Mouse (Mus musculus) midbrain, embryonic 14.5 days (tissue): ENCODE results near the gene Myo1b. TPM values are rescaled to one million over a fixed set of nuclear protein-coding genes. Genes with fewer than 3 reads are reported as not detected.
"Not testable (repeated sequence)": the region's sequence is repeated elsewhere in the genome, so short reads cannot be mapped to it uniquely, and the experiment has no call there.

Source experiments
- ATAC-seq: fragments of 200-750 bp; cut with Nextera tagmentation; 2 replicates; pipeline ENCODE4 v1.8.0; 2017; ENCODE audit warnings: moderate number of reproducible peaks, moderate library complexity; ENCODE audit not compliant: low FRiP score, low TSS enrichment
- DNase-seq: peaks from one replicate; pipeline ENCODE4 v3.0.0-alpha.2; 2015
- H3K27ac ChIP-seq: fragments of 300-500 bp; sonication (generic); replicated peaks from 2 replicates; pipeline ENCODE4 v1.5.1; 2014; ENCODE audit warnings: mild to moderate bottlenecking, low read depth, low read length, moderate library complexity
- H3K27me3 ChIP-seq: fragments of 300-500 bp; sonication (generic); 2 replicates; pipeline ENCODE4 v1.6.1; 2014; ENCODE audit warnings: low read length, control low read depth, mixed read lengths; ENCODE audit not compliant: control insufficient read depth, insufficient read depth
- H3K36me3 ChIP-seq: fragments of 300-500 bp; sonication (generic); 2 replicates; pipeline ENCODE4 v1.6.1; 2014; ENCODE audit warnings: low read length, control low read depth; ENCODE audit not compliant: control insufficient read depth, insufficient read depth
- H3K4me1 ChIP-seq: fragments of 300-500 bp; sonication (generic); 2 replicates; pipeline ENCODE4 v1.6.1; 2014; ENCODE audit warnings: mild to moderate bottlenecking, antibody characterized with exemption, low read length, control low read depth; ENCODE audit not compliant: control insufficient read depth, insufficient read depth
- H3K4me2 ChIP-seq: fragments of 300-500 bp; sonication (generic); 2 replicates; pipeline ENCODE4 v1.6.1; 2014; ENCODE audit warnings: mild to moderate bottlenecking, low read length, moderate library complexity
- H3K4me3 ChIP-seq: fragments of 300-500 bp; sonication (generic); replicated peaks from 2 replicates; pipeline ENCODE4 v1.5.1; 2014; ENCODE audit warnings: low read depth, low read length
- H3K9ac ChIP-seq: fragments of 300-500 bp; sonication (generic); replicated peaks from 2 replicates; pipeline ENCODE4 v1.6.1; 2014; ENCODE audit warnings: mild to moderate bottlenecking, low read length, moderate library complexity
- H3K9me3 ChIP-seq: fragments of 300-500 bp; sonication (generic); 2 replicates; pipeline ENCODE4 v1.6.1; 2016; ENCODE audit warnings: low read length, control low read depth, mixed read lengths; ENCODE audit not compliant: control insufficient read depth
- WGBS: fragments of 180-500 bp; shearing (Covaris S2); extraction: QIAGEN DNeasy Blood & Tissue Kit; methylation state at CpG from one replicate; pipeline ENCODE4 v1.1.7; 2014; 5-methylcytosine and 5-hydroxymethylcytosine counted together
- polyA plus RNA-seq: library from polyadenylated mRNA; unstranded; fragments of >200 nt; fragmentation: Nextera tagmentation; extraction: Ambion mirVana; gene quantifications from 2 replicates; pipeline ENCODE4 v1.2.1, GENCODE M21; 2014

Myo1b gene
- polyA plus RNA-seq, 1 experiment from 2014 or later = 93.1 TPM

DNA sequence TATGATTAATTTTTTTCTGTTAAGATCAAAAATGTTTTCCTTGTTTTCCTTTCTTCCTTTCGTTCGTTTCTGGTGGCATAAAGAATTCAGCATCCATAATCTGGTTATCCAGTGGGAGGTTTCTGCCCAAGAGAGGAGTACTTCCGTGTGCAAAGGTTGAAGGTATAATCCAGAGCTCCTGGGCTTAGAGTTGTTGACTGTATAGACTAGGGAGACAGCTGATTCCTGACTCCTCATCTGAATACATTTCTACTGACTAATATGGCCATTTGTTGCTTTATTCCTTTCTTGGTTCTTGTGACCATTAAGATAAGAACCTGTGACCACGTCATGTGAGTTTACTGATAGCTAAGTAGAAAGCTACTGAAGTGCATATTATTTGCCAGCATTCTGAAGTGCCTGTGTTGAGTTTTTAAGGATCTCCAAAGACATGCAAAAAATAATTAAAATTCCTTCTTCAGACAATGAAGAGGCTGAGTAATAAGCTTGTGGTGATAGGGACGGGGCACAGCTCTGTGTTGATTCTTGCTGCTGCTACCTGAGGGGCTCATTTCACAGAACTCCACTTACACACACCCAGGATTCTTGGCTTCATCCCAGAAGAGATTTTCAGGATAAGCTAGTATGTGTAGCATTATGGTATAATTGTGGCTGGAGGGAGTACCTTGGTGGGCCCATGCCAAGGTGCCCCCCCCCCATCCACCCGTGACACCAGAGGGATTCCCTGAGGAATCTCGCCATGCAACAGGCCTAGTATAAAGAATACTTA is 43.2 kb downstream of the Myo1b start:
- Histone ChIP-seq H3K36me3 (no peaks in the 10 kb centered on the region), H3K9me3 (no peaks in the 10 kb centered on the region), H3K27ac (no peak overlapping the region), H3K27me3 (no peaks in the 10 kb centered on the region), H3K4me1 (no peaks in the 10 kb centered on the region), H3K4me3 (no peak overlapping the region), H3K4me2 (no peak overlapping the region), H3K9ac (no peak overlapping the region)
- no peak for ATAC-seq
- WGBS = 81% methylated on average over 7 of the region's 7 CpGs
- no peak for DNase-seq

DNA sequence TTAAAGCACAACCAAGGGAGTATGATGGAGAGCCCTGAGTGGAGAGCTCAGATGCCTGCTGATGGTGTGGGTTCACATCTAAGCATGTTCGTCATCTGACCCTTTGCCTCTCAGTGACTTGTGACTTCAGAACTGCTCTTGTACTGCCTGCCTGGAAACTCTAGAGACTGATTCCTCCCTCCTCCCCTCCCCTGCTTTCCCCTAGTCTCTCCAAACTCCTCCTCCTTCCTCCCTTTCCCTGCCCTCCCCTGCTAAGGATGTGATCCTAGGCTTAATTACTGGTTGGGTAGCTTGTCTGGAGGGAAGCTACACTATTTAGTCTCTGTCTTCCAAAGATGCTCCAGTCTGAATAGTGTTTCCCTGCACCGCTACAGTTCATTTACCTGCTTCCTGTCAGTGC is 44.6 kb downstream of the Myo1b start:
- H3K27me3 ChIP-seq, H3K4me2 ChIP-seq, H3K36me3 ChIP-seq, H3K4me1 ChIP-seq, DNase-seq, H3K27ac ChIP-seq, H3K4me3 ChIP-seq, H3K9me3 ChIP-seq, H3K9ac ChIP-seq, ATAC-seq: not testable (repeated sequence)
- 91% methylated on average over 2 of the region's 2 CpGs for WGBS

DNA sequence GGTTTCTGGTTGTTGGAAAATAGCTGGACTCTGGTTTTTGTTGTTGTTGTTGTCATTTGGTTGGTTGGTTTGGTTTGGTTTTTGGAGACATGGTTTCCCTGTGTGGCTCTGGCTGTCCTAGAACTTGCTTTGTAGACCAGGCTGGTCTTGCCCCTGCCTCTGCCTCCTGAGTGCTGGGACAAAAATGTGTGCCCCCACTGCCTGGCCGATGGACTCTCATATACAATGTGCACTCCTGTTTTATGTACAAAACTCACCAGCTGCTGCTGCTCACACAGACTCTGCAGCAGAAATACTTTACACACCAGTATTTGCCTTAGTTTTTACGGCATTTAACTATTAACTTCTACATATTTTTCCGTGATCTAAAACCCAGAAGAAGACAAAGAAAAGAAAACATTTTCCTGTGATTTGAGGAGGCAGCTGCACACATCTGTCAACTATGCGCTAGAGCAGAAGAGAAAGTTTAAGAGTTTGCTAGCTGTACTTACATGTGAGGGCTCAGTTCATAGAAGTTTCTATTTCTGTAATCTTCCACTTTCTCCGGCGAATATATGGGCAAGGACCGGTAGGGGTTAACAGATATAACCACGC is 52.9 kb downstream of the Myo1b start:
- no peak for ATAC-seq
- no peak overlapping the region for H3K4me3 ChIP-seq
- WGBS = 96% methylated on average over 8 of the region's 8 CpGs

DNA sequence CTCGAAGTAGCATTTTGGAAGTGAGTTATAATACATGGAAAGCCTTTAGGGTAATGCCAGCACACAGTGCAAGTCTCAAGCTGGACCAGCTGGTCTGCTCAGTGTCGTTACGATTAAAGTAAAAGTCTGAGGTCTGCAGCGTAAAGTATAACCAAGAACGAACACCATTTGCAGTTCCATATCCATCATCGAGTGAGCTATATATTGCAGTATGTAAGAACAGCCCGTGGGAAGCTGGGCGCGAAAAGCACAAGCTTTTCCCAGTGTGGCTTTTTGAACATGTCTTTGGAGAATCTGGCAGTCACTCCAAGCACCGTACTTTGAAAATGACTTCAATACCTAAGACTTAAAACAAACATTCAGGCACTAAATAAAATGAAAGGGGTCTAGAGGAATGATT is 55.0 kb downstream of the Myo1b start:
- Histone ChIP-seq H3K27me3 (no peaks in the 10 kb centered on the region), H3K4me2 (no peak overlapping the region), H3K4me1 (no peaks in the 10 kb centered on the region), H3K9ac (no peak overlapping the region), H3K4me3 (no peak overlapping the region), H3K9me3 (no peaks in the 10 kb centered on the region), H3K36me3 (0 out of 2 replicates have a peak, but pooled peaks cover 6% of the 10 kb centered on the region), H3K27ac (no peak overlapping the region)
- WGBS = 93% methylated on average over 10 of the region's 10 CpGs
- DNase-seq (no peak), ATAC-seq (no peak)

More for the DNA sequence above, 52.9 kb downstream of the Myo1b start:
- 0 out of 2 replicates have a peak, but pooled peaks cover 6% of the 10 kb centered on the region for H3K36me3 ChIP-seq
- no peak overlapping the region for H3K4me2 ChIP-seq
- H3K9me3 ChIP-seq = no peaks in the 10 kb centered on the region
- H3K4me1 ChIP-seq = no peaks in the 10 kb centered on the region
- no peak overlapping the region for H3K9ac ChIP-seq
- DNase-seq = no peak
- H3K27ac ChIP-seq = no peak overlapping the region
- no peaks in the 10 kb centered on the region for H3K27me3 ChIP-seq

DNA sequence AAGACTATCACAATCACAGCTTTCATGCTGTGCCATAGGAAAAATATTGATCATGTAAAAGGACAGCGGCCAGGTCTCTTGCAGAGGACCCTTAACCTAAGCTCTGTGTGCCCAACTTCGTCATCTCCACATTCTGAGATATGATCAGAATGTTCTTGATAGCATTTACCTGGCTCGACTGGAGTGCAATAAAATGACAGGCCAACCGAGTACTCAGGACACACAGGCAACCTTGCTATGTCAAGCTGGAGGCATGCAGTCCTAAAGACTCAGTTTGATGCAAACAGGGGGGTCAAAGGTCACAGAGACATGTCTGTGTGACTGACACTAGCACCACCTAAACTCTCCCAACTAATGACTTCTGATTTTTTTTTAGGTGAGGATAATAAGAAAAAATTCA is 58.9 kb downstream of the Myo1b start:
- H3K9me3 ChIP-seq = no peaks in the 10 kb centered on the region
- H3K4me1 ChIP-seq = no peaks in the 10 kb centered on the region
- H3K9ac ChIP-seq = no peak overlapping the region
- DNase-seq (no peak), ATAC-seq (no peak)
- 89% methylated on average over 4 of the region's 4 CpGs for WGBS
- no peaks in the 10 kb centered on the region for H3K27me3 ChIP-seq
- 0 out of 2 replicates have a peak, but pooled peaks cover 6% of the 10 kb centered on the region for H3K36me3 ChIP-seq
- no peak overlapping the region for H3K27ac ChIP-seq
- H3K4me3 ChIP-seq = no peak overlapping the region
- no peak overlapping the region for H3K4me2 ChIP-seq

DNA sequence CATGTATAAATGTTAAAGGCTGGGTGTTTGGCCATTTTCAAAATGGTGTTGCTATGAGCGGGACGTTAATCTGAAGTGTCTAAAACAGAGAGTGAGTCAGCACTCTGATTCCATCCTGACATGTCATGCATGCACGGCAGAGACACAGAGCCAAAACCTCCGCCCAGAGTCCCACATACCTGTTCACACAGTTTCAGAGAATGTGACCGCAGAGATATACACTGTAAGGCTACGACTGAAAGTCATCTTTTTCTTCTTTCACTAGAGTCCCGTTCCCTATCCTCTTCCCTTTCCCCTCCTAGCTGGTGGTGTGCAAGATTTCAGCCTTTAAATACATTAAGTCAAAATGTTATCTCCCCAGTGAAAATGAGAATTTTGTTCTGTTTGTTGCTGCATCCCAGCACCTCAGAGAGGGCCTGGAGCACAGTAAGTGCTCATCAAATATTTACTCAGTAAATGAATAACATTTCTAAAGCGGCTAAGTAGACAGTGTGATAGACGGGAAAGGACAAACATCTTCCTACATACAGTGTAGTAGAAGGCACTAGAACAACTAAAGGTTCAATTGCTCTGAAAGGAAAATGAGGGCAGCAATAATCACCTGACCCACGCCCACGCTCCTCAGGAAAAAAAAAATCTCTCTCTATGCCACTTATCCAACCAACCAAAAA is 59.5 kb downstream of the Myo1b start:
- no peak for DNase-seq
- no peaks in the 10 kb centered on the region for H3K27me3 ChIP-seq
- no peak for ATAC-seq
- H3K4me2 ChIP-seq = no peak overlapping the region
- H3K36me3 ChIP-seq = 0 out of 2 replicates have a peak, but pooled peaks cover 6% of the 10 kb centered on the region
- no peaks in the 10 kb centered on the region for H3K4me1 ChIP-seq
- no peak overlapping the region for H3K27ac ChIP-seq
- no peak overlapping the region for H3K4me3 ChIP-seq
- H3K9me3 ChIP-seq = no peaks in the 10 kb centered on the region
- WGBS = 86% methylated on average over 11 of the region's 11 CpGs
- no peak overlapping the region for H3K9ac ChIP-seq

DNA sequence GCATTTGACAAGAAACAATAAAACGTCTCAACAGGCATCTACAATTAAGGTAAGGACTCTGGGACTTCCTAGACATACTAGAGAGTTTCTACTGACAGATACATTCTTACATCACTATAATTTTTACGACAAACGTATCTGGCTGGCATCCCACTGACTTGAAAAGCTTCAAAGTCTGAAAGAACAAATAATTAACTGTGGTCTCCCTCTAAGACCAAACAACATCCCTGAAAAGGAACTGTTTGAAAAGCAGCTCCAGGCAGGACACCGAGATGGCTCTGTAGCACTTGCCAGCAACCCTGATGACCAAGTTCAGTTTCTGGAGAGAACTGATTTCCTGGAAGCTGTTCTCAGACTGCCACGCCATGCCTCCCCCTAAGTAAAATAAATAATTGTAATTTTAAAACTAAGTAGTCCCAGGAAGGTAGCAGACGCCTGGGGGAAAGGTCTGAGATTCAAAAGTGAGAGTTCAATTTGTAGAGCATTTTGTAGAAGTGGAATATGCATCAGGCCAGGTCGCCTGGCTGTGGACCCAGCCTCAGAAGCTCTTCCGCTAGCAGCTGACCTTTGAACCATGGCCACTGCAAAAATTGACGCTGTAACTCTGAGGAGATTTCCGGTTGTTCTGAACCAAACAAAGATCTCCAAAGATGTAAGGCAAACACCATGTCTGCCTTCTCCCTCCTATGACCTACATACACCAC is 60.2 kb downstream of the Myo1b start:
- DNase-seq = no peak
- H3K27ac ChIP-seq = no peak overlapping the region
- H3K4me2 ChIP-seq = no peak overlapping the region
- H3K36me3 ChIP-seq = 0 out of 2 replicates have a peak, but pooled peaks cover 5% of the 10 kb centered on the region
- no peaks in the 10 kb centered on the region for H3K27me3 ChIP-seq
- no peaks in the 10 kb centered on the region for H3K4me1 ChIP-seq
- no peak overlapping the region for H3K9ac ChIP-seq
- 77% methylated on average over 10 of the region's 10 CpGs for WGBS
- ATAC-seq = no peak
- no peaks in the 10 kb centered on the region for H3K9me3 ChIP-seq
- H3K4me3 ChIP-seq = no peak overlapping the region

DNA sequence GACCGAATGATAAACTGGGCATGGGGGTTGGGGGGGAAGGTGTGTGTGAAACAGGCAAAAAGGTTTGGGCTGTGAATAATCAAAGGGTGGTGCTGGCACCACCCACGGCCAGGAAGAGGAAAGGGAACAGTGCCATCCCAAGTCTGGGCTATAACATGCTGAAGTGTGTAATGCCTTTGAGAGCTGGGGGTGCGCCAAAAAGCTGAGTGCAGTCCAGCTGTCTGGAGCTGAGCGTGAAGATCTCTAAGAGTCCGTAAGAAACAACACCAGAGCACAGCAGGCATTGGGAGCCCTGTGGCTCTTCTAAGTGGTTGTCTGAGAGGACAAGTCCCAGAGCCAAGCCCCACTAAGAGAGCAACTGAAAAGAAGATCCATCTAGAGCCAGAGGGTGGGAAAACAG is 63.6 kb downstream of the Myo1b start:
- 0 out of 2 replicates have a peak, but pooled peaks cover 9% of the 10 kb centered on the region for H3K4me1 ChIP-seq
- no peaks in the 10 kb centered on the region for H3K9me3 ChIP-seq
- H3K27ac ChIP-seq = no peak overlapping the region
- H3K4me3 ChIP-seq = no peak overlapping the region
- WGBS = 73% methylated on average over 5 of the region's 5 CpGs
- ATAC-seq (no peak), DNase-seq (no peak)
- no peaks in the 10 kb centered on the region for H3K27me3 ChIP-seq
- no peak overlapping the region for H3K9ac ChIP-seq
- no peak overlapping the region for H3K4me2 ChIP-seq
- H3K36me3 ChIP-seq = no peaks in the 10 kb centered on the region
